Mouse (Mus musculus) hindbrain, postnatal 0 days (tissue): ENCODE results near the gene Amelx. TPM values are rescaled to one million over a fixed set of nuclear protein-coding genes. Genes with fewer than 3 reads are reported as not detected.

Experiments used
- ATAC-seq: fragments of 200-750 bp; cut with Nextera tagmentation; 2 replicates; pipeline ENCODE4 v1.8.0; 2017; ENCODE audit warnings: mild to moderate bottlenecking, moderate TSS enrichment, moderate library complexity
- DNase-seq: peaks from one replicate; pipeline ENCODE4 v3.0.0-alpha.2; 2015; ENCODE audit warnings: low spot score
- H3K27ac ChIP-seq: fragments of 300-500 bp; sonication (generic); 2 replicates; pipeline ENCODE4 v1.5.1; 2014; ENCODE audit warnings: mild to moderate bottlenecking
- H3K27me3 ChIP-seq: fragments of 300-500 bp; sonication (generic); 2 replicates; pipeline ENCODE4 v1.6.1; 2014; ENCODE audit warnings: low read length, mixed read lengths; ENCODE audit not compliant: insufficient read depth
- H3K36me3 ChIP-seq: fragments of 300-500 bp; sonication (generic); 2 replicates; pipeline ENCODE4 v1.6.1; 2014; ENCODE audit warnings: low read length, mixed read lengths; ENCODE audit not compliant: insufficient read depth
- H3K4me1 ChIP-seq: fragments of 300-500 bp; sonication (generic); 2 replicates; pipeline ENCODE4 v1.6.1; 2014; ENCODE audit warnings: antibody characterized with exemption, low read length, mixed read lengths; ENCODE audit not compliant: insufficient read depth
- H3K4me2 ChIP-seq: fragments of 300-500 bp; sonication (generic); 2 replicates; pipeline ENCODE4 v1.6.1; 2014; ENCODE audit warnings: low read depth, mild to moderate bottlenecking, low read length, moderate library complexity, mixed read lengths
- H3K4me3 ChIP-seq: fragments of 300-500 bp; sonication (generic); 2 replicates; pipeline ENCODE4 v1.5.1; 2014; ENCODE audit warnings: low read length
- H3K9ac ChIP-seq: fragments of 300-500 bp; sonication (generic); replicated peaks from 2 replicates; pipeline ENCODE4 v1.6.1; 2014; ENCODE audit warnings: mild to moderate bottlenecking, low read length, moderate library complexity, mixed read lengths
- H3K9me3 ChIP-seq: fragments of 300-500 bp; sonication (generic); 2 replicates; pipeline ENCODE4 v1.6.1; 2016; ENCODE audit warnings: low read length, mixed read lengths
- CTCF ChIP-seq: IDR thresholded peaks from 2 replicates; pipeline ENCODE4 v1.5.1; 2016; ENCODE audit warnings: antibody characterized with exemption, control low read depth, low read depth
- WGBS: fragments of 180-500 bp; shearing (Covaris S2); extraction: QIAGEN DNeasy Blood & Tissue Kit; methylation state at CpG from one replicate; pipeline ENCODE4 v1.1.7; 2014; 5-methylcytosine and 5-hydroxymethylcytosine counted together
- polyA plus RNA-seq: library from polyadenylated mRNA; unstranded; fragments of >200 nt; fragmentation: Nextera tagmentation; extraction: Ambion mirVana; gene quantifications from 2 replicates; pipeline ENCODE4 v1.2.1, GENCODE M21; 2015
- total RNA-seq: library from RNA; depleted of rRNA; stranded (reverse); fragments of >200 nt; gene quantifications from 2 replicates; pipeline ENCODE4 v1.2.3, GENCODE M21; 2014; rRNA removed

The Amelx gene
- total and polyA plus RNA-seq, 2 experiments from 2014 or later = not detected

- no peak for TF ChIP-seq CTCF
- H3K27ac ChIP-seq = no peak overlapping the region
- 70% methylated on average over 6 of the region's 6 CpGs for WGBS
- no peaks in the 10 kb centered on the region for H3K36me3 ChIP-seq
- H3K4me2 ChIP-seq = no peak overlapping the region
- H3K9me3 ChIP-seq = no peaks in the 10 kb centered on the region
- no peak for DNase-seq
- no peak overlapping the region for H3K4me3 ChIP-seq
- no peak overlapping the region for H3K9ac ChIP-seq
- no peak for ATAC-seq
- no peaks in the 10 kb centered on the region for H3K4me1 ChIP-seq
- no peaks in the 10 kb centered on the region for H3K27me3 ChIP-seq
These were observed 28.6 kb downstream of the Amelx start for GRCm38 (mm10) chrX:169158385-169158784.

- no peak for ATAC-seq
- H3K9me3 ChIP-seq = no peaks in the 10 kb centered on the region
These were observed 33.2 kb downstream of the Amelx start for GRCm38 (mm10) chrX:169153805-169154204.

GRCm38 (mm10) chrX:169140467-169140866, 46.5 kb downstream of the Amelx start:
- 86% methylated on average over 9 of the region's 9 CpGs for WGBS
- no peak for TF ChIP-seq CTCF
- Histone ChIP-seq H3K4me1 (no peaks in the 10 kb centered on the region), H3K27ac (no peak overlapping the region), H3K9me3 (no peaks in the 10 kb centered on the region), H3K36me3 (no peaks in the 10 kb centered on the region), H3K27me3 (no peaks in the 10 kb centered on the region), H3K9ac (no peak overlapping the region), H3K4me2 (no peak overlapping the region), H3K4me3 (no peak overlapping the region)
- DNase-seq = no peak
- ATAC-seq = no peak

More at GRCm38 (mm10) chrX:169153805-169154204, 33.2 kb downstream of the Amelx start:
- Histone ChIP-seq H3K4me3 (no peak overlapping the region), H3K27me3 (no peaks in the 10 kb centered on the region), H3K9ac (no peak overlapping the region), H3K36me3 (no peaks in the 10 kb centered on the region), H3K27ac (no peak overlapping the region), H3K4me1 (no peaks in the 10 kb centered on the region), H3K4me2 (no peak overlapping the region)
- DNase-seq = no peak
- no peak for TF ChIP-seq CTCF

- ATAC-seq (no peak), DNase-seq (no peak)
- H3K4me3 ChIP-seq = no peak overlapping the region
- TF ChIP-seq CTCF = no peak
- H3K36me3 ChIP-seq = no peaks in the 10 kb centered on the region
- no peaks in the 10 kb centered on the region for H3K27me3 ChIP-seq
- H3K4me1 ChIP-seq = no peaks in the 10 kb centered on the region
- H3K9me3 ChIP-seq = no peaks in the 10 kb centered on the region
- 85% methylated on average over 7 of the region's 7 CpGs for WGBS
- no peak overlapping the region for H3K4me2 ChIP-seq
- no peak overlapping the region for H3K27ac ChIP-seq
- H3K9ac ChIP-seq = no peak overlapping the region
These were observed 47.2 kb downstream of the Amelx start for GRCm38 (mm10) chrX:169139758-169140157.

Other genes with a start within 250 kb of the Amelx start
- gene Hccs, start 133.2 kb upstream of the Amelx start, total RNA-seq = 26.9 and 30.6 TPM in 2 replicates
- gene Hccs, start 133.2 kb upstream of the Amelx start, polyA plus RNA-seq = 34.7 and 35.1 TPM in 2 replicates